Mouse (Mus musculus): ENCODE results near the gene Chkb.

The Chkb gene

GRCm38 (mm10) chr15:89429352-89430221 is at the start of gene Chkb, which contains the start of the genes C730034F03Rik and Gm44502:
TSS of gene Chkb (minus strand) at chr15:89429908.
TSS of gene C730034F03Rik (plus strand) at chr15:89429589.
TSS of gene Gm44502 (minus strand) at chr15:89429696.
- peak; percentile 83 to 85 for DNase-seq

- no peak for DNase-seq
Measured at GRCm38 (mm10) chr15:89478622-89479021, 48.9 kb upstream of the Chkb start.

- no peak for DNase-seq
Measured at GRCm38 (mm10) chr15:89477806-89478205, 48.1 kb upstream of the Chkb start.

- DNase-seq, result no peak
Measured at GRCm38 (mm10) chr15:89477091-89477491, 47.4 kb upstream of the Chkb start, which contains the start of gene Arsa. TSS of gene Arsa (minus strand) at chr15:89477425.

GRCm38 (mm10) chr15:89476475-89476815 is 46.7 kb upstream of the Chkb start:
- no peak for DNase-seq

GRCm38 (mm10) chr15:89475611-89476474 is 46.1 kb upstream of the Chkb start:
- DNase-seq, result peak; percentile 89 to 90

- DNase-seq, result no peak
Measured at GRCm38 (mm10) chr15:89475293-89475600, 45.5 kb upstream of the Chkb start.

GRCm38 (mm10) chr15:89474596-89475292 is 45.0 kb upstream of the Chkb start:
- no peak for DNase-seq

- DNase-seq, result no peak
Measured at GRCm38 (mm10) chr15:89473921-89474320, 44.2 kb upstream of the Chkb start.

GRCm38 (mm10) chr15:89473370-89473769 is 43.7 kb upstream of the Chkb start:
- DNase-seq, result no peak

GRCm38 (mm10) chr15:89471476-89471875 is 41.8 kb upstream of the Chkb start:
- no peak for DNase-seq

GRCm38 (mm10) chr15:89468577-89468976 is 38.9 kb upstream of the Chkb start:
- DNase-seq, result no peak

GRCm38 (mm10) chr15:89465052-89465451 is 35.3 kb upstream of the Chkb start:
- DNase-seq, result no peak

GRCm38 (mm10) chr15:89463334-89464235 is 33.9 kb upstream of the Chkb start:
- DNase-seq, result no peak

GRCm38 (mm10) chr15:89462176-89462575 is 32.5 kb upstream of the Chkb start:
- no peak for DNase-seq

GRCm38 (mm10) chr15:89461321-89461720 is 31.6 kb upstream of the Chkb start:
- no peak for DNase-seq

- no peak for DNase-seq
Measured at GRCm38 (mm10) chr15:89460298-89460697, 30.6 kb upstream of the Chkb start.

- DNase-seq, result no peak
Measured at GRCm38 (mm10) chr15:89459821-89460220, 30.1 kb upstream of the Chkb start.

GRCm38 (mm10) chr15:89458942-89459341 is 29.2 kb upstream of the Chkb start:
- peak in 1 of 2 experiments; percentile 23 for DNase-seq

GRCm38 (mm10) chr15:89455642-89456041 is 25.9 kb upstream of the Chkb start:
- DNase-seq, result no peak

- DNase-seq, result no peak
Measured at GRCm38 (mm10) chr15:89454857-89455256, 25.1 kb upstream of the Chkb start.
